Mouse (Mus musculus) A20 (cell line): ENCODE measurements around the gene Srebf1.

Experiments used
- DNase-seq: peaks from one replicate; pipeline ENCODE4 v3.0.0-alpha.2; 2011; ENCODE audit warnings: low read depth, low spot score

Srebf1 gene

GRCm38 (mm10) chr11:60208201-60208600 is 14.2 kb downstream of the Srebf1 start:
- no peak for DNase-seq

DNA sequence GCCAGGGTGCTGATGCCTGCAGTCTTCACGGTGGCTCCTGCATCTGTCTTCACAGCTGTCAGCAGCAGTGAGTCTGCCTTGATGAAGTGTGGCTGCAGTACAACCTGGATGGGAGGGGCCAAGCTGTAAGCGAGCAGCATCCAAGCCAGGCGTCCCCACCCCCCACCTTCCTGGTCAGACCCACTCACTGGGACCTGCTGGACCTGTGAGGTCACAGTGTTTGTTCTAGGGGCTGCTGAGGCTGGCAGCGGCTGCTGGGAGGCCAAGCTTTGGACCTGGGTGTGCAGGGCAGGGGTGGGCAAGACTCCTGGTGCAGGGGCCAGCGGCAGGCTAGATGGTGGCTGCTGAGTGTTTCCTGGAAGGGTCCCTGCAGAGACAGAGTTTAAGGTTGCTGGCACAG is 16.2 kb downstream of the Srebf1 start:
- DNase-seq = no peak

- DNase-seq = no peak
Observed at GRCm38 (mm10) chr11:60205026-60205425, 17.4 kb downstream of the Srebf1 start.

GRCm38 (mm10) chr11:60202710-60203638 is 19.4 kb downstream of the Srebf1 start:
- DNase-seq = no peak

- no peak for DNase-seq
Observed at GRCm38 (mm10) chr11:60200384-60200783, 22.0 kb downstream of the Srebf1 start.

GRCm38 (mm10) chr11:60199702-60200184 is 22.6 kb downstream of the Srebf1 start:
- DNase-seq = peak; percentile 80

- no peak for DNase-seq
Observed at GRCm38 (mm10) chr11:60198651-60199050, 23.7 kb downstream of the Srebf1 start.

DNA sequence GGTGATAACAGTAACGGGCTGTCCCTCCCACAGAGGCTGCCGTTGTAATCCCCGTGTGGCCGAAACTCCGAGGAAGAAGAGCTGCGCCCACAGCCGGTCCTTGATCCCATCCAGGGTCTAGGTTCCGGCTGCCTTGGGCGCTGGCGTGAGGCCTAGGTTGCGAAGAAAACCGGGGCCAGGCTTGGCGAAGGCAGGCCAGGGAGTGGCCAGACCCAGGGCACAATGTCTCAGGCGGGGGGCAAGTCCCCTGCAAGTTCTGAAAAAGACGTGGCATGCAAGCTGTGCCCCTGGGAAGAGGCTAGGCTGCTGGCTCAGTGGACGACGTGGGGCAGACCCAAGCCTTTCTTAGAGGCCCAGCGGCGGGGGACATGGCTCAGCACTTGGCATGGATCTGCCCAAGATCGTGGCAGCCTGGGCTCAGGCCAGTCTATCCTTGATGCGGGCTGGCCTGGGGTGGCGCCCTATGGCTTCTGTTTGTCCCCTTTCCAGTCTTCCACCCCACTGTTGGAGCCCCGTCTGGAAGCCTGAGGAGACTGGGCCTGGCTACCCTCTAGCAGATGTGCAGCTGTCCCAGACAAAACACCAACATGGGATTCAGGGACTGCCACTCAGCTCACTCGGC is 24.3 kb downstream of the Srebf1 start:
- no peak for DNase-seq

DNA sequence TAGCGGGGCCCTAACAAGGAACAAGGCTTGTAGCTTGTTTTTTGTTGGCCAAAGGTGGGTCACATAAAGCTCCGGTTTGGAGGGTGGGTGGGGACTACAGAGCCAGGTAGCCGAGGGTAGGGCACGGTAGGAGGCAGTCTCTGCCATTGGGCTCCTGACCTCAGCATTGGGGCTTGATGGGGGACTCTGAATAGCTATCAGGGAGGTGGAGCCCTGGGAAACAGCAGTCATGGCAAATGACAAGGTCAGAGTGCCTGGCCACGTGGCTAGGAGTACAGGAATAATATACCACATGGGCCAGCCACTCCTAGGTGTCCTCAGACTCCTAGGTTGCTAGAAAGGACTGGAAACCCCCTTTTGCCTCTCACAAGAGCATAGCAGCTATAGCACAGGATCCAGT is 26.0 kb downstream of the Srebf1 start:
- DNase-seq = no peak

DNA sequence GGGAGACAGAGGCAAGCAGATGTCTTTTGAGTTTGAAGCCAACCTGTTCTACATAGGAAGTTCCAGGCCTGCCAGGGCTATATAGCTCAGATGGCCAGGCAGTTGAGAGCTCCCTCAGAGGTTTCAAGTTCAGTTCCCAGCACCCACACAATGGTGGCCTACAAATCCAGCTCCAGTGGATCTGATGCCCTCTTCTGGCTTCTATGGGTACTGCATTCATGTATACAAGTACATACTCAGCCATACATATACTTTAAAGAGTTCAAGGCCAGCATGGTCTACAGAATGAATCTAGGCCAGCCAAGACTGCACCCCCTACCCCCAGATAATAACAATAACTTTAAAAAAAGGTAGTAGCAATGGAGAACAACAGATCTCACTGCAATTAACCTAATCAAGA is 27.3 kb downstream of the Srebf1 start:
- peak; percentile 68 for DNase-seq

GRCm38 (mm10) chr11:60193556-60193955 is 28.8 kb downstream of the Srebf1 start:
- DNase-seq = no peak

DNA sequence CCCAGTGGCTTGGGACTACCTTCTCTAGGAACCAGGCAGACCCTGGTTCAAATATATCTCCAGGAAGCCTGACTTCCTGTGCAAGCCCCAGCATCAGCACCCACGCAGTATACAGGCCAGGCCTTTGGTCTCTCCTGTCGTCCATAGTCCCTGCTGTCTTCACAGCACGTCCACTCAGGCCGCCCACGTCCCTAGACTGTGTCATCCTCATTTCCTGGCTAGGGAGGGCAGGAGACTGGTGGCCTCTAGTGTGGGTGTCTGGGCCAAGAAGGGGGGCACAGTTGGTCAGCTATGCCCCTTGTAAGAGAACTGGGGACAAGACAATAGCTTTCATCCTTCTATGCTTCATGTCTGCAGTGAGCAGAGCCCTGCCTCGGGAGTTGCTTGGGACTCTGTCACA is 29.8 kb downstream of the Srebf1 start:
- DNase-seq = no peak

- no peak for DNase-seq
Observed at GRCm38 (mm10) chr11:60190055-60190641, 32.2 kb downstream of the Srebf1 start.

DNA sequence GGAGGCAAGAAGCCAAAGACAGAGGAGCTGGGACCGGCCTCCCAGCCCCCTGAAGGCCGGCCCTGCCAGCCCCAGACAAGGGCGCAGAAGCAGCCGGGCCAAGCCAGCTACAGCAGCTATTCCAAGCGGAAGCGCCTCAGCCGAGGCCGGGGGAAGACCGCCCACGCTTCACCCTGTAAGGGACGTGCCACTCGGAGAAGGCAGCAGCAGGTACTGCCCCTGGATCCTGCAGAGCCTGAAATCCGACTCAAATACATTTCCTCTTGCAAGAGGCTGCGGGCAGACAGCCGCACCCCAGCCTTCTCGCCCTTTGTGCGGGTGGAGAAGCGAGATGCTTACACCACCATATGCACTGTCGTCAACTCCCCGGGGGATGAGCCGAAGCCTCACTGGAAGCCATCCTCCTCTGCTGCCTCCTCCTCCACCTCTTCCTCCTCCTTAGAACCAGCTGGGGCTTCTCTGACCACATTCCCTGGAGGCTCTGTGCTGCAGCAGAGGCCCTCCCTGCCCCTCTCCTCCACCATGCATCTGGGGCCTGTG is 32.8 kb downstream of the Srebf1 start:
- no peak for DNase-seq

DNA sequence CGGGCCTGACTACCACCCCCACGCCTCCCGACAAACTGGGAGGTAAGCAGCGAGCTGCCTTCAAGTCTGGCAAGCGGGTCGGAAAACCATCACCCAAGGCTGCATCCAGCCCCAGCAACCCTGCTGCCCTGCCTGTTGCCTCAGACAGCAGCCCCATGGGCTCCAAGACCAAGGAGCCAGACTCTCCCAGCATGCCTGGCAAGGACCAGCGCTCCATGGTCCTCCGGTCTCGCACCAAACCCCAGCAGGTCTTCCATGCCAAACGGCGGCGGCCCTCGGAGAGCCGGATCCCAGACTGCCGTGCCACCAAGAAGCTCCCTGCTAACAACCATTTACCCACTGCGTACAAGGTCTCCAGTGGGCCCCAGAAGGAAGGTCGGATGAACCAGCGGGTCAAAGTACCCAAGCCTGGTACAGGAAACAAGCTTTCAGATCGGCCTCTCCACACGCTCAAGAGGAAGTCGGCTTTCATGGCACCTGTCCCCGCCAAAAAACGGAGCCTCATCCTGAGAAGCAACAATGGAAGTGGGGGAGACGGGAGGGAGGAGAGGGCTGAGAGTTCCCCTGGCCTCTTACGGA is 34.0 kb downstream of the Srebf1 start:
- no peak for DNase-seq

GRCm38 (mm10) chr11:60187070-60187469 is 35.3 kb downstream of the Srebf1 start:
- no peak for DNase-seq

DNA sequence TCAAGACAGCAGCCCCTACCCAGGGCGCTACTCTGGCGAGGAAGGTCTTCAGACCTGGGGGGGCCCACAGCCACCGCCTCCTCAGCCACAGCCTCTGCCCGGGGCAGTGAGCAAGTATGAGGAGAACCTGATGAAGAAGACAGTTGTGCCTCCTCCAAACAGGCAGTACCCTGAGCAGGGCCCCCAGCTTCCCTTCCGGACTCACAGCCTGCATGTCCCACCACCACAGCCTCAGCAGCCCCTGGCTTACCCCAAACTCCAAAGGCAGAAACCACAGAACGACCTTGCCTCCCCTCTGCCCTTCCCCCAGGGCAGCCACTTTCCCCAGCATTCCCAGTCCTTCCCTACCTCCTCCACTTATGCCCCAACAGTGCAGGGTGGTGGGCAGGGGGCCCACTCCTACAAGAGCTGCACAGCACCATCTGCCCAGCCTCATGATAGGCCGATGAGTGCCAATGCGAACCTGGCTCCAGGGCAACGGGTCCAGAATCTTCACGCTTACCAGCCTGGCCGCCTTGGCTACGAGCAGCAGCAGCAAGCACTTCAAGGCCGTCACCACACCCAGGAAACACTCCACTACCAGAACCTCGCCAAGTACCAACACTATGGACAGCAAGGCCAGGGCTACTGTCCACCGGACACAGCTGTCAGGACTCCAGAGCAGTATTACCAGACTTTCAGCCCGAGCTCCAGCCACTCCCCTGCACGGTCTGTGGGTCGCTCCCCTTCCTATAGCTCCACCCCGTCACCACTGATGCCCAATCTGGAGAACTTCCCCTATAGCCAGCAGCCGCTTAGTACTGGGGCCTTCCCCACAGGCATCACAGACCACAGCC is 36.8 kb downstream of the Srebf1 start:
- no peak for DNase-seq

GRCm38 (mm10) chr11:60184346-60185325 is 37.7 kb downstream of the Srebf1 start:
- no peak for DNase-seq

GRCm38 (mm10) chr11:60182741-60183140 is 39.6 kb downstream of the Srebf1 start:
- no peak for DNase-seq
